Mouse (Mus musculus) T-helper 1 cell (primary cell): ENCODE measurements around the gene Nemf.

Experiments used
- in situ Hi-C: fragments of 300-600 bp; cut with MboI, MseI; formaldehyde crosslinking; loops from one replicate; pipeline ENCODE4 v1.15.1; 2025; ENCODE audit warnings: high pct_unique_total_duplicates

Nemf gene

DNA sequence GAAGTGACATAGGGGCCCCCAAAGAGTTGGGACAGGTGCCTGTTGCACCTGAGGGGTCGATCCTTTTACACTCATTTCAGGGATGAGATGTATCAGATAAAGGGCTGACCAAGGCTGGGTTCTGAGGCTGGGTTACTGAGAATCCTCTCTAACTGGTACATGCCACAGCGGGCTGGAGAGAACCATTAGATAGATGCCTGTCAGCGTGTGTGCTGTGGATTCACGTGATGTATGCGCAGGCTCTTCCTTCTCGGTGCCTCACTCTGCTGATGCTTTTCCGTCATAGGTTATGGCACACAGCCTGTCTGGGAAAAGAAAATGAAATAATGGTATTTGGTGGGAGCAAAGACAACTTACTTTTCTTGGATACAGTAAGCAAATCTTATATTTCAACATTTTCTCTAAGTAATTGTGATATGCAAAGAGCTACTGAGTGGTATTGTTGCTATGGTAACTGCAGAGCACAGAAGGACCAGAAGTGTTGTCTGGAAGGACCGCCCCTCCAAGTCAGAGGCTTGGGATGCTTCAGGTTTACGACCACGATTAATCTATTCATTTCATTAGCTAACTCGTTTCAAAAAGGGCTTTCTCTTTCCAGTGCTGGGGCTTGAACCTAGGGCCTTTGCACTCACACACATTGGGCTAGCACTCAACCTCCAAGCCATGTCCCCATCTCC is 88.9 kb downstream of the Nemf start:
- in situ Hi-C loops: no loop called here

DNA sequence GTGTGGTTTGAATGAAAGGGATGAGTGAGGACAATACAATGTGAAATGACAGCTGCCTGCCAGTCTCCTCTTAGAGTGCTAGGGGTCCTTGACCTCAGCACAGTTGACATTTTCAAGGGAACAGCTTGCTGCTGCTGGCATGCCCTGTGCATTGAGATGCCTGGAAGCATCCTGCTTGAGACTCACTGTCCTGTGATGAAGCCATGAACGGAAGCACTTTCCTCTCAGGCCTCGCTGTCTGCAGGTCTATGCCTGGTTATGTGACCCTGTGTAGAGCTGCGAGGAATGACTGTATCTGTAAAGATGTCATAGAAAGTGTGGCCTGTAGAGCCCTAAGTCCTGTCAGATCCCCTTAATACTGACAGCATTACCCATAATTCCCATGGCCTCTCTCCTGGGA is 91.9 kb downstream of the Nemf start:
- in situ Hi-C loops: no loop called here

DNA sequence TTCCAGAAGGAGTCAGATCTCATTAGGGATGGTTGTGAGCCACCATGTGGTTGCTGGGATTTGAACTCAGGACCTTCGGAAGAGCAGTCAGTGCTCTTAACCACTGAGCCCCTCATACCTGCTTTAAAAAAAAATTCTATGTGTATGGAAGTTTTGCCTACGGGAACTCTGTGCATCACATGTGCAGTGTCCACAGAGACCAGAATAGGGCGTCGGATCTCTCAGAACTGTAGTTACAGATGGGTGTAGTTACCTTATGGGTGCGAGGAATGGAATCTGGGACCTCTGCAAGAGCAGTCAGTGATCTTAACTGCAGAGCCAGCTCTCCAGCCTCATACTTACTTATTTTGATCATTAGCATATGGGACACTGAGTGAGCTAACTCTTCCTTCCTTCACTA is 94.7 kb downstream of the Nemf start:
- in situ Hi-C loops: no loop called here
